Mouse (Mus musculus): Measurements from ENCODE around the gene Fbxl14.

DNA sequence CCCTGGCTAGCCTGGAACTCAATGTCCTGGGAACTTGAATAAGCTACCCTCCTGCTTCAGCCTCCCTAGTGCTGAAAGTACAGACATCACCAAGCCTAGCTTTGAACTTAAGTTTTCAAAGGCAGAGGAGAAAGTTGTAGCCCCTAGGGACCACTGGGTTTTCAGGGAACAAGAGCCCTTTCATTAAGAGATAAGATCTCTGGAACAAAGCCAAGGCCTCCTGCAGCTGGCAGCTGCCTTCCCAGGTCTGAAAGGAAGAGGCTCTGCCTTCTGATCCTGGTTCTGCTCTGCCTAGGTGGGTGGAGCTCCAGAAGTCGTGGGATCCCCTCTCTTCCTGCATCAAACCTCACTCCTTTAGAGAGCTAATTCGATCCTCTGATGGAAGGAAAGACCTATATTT lies 6.0 kb downstream of the Fbxl14 start:
- no peak for TF ChIP-seq CTCF (IDR thresholded peaks at IDR 0.05; ENCODE audit: low read depth)
- no peak for TF ChIP-seq EP300 (optimal IDR thresholded peaks at IDR 0.05)

All from stomach, postnatal 0 days (tissue).